Mouse (Mus musculus): Measurements from ENCODE around the gene Clk1. TPM values are rescaled to one million over a fixed set of nuclear protein-coding genes. Genes with fewer than 3 reads are reported as not detected.
"Not testable (repeated sequence)": the region's sequence is repeated elsewhere in the genome, so short reads cannot be mapped to it uniquely, and the experiment has no call there.

Gene Clk1
- total RNA-seq, 2 experiments from 2014 or later: 53.1 to 59.9 TPM

GRCm38 (mm10) chr1:58409553-58410197, 14.2 kb downstream of the Clk1 start:
- DNase-seq (ENCODE audit: low spot score): no peak

GRCm38 (mm10) chr1:58408141-58408540, 15.7 kb downstream of the Clk1 start:
- DNase-seq (ENCODE audit: low spot score): no peak
- intact Hi-C loops (cut with DNase I): no loop called here

More at GRCm38 (mm10) chr1:58409553-58410197, 14.2 kb downstream of the Clk1 start:
- intact Hi-C loops (cut with DNase I): no loop called here

- DNase-seq (ENCODE audit: low spot score): no peak
- intact Hi-C loops (cut with DNase I): no loop called here
Measured at GRCm38 (mm10) chr1:58407321-58407720, 16.5 kb downstream of the Clk1 start.

GRCm38 (mm10) chr1:58403745-58404144, 20.1 kb downstream of the Clk1 start:
- DNase-seq (ENCODE audit: low spot score): no peak
- intact Hi-C loops (cut with DNase I): no loop called here

- intact Hi-C loops (cut with DNase I): no loop called here
- no peak for DNase-seq (ENCODE audit: low spot score)
Measured at GRCm38 (mm10) chr1:58401396-58401795, 22.5 kb downstream of the Clk1 start.

DNA sequence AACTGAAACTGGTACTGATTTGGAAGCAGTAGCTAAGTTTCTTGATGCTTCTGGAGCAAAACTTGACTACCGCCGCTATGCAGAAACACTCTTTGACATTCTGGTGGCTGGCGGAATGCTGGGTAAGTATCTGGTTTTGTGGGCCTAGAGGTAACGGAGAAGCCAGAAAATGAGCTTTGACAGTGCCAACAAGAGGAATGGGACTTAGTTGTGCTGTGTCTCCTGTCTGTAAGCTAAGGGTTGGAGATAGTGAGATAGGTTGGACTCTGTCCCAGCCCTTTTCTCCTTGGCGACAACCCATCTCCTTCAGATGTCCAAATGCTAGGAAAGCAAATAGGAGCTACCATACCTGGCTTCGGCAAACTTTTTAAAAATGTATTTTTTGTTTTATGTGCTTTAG, 26.1 kb downstream of the Clk1 start:
- intact Hi-C loops (cut with DNase I): loop anchor here (2.0 kb wide), 1 partner anchor 25 kb away; no protein-coding TSS in a partner anchor
- no peak for DNase-seq (ENCODE audit: low spot score)

GRCm38 (mm10) chr1:58396179-58396578, 27.7 kb downstream of the Clk1 start:
- DNase-seq (ENCODE audit: low spot score): no peak
- intact Hi-C loops (cut with DNase I): loop anchor here (2.0 kb wide), 1 partner anchor 27 kb away; no protein-coding TSS in a partner anchor

- DNase-seq (ENCODE audit: low spot score): no peak
- intact Hi-C loops (cut with DNase I): no loop called here
Measured at GRCm38 (mm10) chr1:58395341-58395740, 28.5 kb downstream of the Clk1 start.

DNA sequence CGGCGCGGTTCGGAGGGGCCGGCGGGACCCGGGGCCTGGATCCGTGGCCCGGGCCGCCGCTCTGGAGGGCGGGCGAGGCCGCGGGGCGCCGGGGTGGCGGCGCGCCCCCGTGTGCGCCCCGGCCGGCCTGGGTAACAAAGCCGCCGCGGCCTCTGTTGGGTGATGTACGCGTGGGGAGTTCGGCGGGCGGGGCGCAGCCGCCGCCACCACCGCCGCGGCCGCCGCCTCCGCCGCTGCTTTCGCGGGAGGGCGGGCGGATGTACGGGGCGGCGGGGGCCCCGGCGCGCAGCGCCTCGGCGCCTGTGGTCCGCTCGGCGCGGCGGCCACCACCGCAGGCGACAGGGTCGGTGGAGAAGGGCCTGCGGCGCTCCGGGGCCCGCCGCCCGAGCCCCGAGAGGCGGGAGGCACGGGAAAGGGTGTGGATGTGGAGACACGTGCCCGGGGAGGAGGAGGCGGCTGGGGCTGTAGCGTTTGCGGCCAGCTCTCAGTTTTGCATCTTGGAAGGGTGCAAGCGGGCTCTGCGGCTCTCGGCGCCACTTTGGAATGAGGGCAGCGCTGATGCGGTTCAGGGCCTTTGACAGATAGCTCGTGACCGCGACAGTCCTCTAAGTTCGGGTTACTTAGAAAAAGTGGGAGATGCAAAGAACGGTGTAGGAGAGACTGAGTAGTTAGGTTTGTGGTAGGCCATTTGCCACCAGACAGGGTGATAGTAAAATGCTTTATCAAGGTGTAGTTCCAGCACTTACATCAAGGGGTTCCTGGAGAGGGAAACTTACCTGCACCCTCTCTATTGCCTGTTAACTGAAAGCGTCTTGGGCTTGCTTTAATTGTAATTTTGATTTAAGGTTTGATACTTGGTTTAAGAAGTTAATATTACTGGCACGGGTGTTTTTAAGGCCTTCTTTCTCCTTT, 30.3 kb downstream of the Clk1 start:
- intact Hi-C loops (cut with DNase I): no loop called here
- DNase-seq (ENCODE audit: low spot score): peak; percentile 29

GRCm38 (mm10) chr1:58392652-58393283, 31.1 kb downstream of the Clk1 start, which contains the start of gene Bzw1:
Gene Bzw1 (plus strand): TSS chr1:58392898.
- peak; percentile 90 for DNase-seq (ENCODE audit: low spot score)
- intact Hi-C loops (cut with DNase I): no loop called here

- intact Hi-C loops (cut with DNase I): no loop called here
- DNase-seq (ENCODE audit: low spot score): no peak
Measured at GRCm38 (mm10) chr1:58392268-58392651, 31.6 kb downstream of the Clk1 start.

DNA sequence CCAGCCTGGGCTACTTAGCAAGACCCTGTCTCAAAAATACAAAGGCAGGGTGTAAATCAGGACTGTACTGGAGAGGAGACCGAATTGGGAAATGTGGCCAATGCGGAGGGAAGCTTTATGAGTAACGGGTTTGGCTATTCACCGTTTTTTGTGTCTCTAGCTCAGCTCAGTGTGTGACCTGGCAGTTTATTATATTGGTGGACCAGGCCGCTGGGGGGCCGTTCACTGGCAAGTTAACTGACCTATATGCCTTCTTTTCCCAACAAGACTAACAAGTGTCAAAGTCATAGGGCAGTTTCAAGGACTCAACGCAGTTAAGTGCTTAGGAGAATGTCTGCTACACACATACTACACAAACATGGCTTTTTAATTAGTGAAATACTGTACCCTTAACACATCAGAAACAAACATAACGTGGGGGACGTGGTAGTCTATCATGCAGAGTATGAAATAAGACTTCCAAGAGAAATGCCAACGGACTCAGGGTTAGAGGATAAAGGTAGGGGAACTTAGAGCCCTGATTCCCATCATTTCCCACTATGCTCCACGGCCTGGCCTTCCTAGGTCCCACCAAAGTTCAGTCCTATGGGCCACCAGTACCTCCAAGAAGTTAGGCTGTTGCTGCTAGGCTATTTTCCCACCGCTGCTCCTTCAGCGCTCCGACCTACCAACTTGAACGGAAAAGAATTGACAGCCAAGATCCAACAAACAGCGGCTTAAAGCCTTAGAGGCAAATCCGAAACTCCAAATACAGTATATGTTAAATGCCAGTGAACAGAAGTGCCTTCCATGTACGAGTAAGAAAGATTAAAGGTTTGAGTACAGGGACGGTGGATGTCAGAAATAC, 32.2 kb downstream of the Clk1 start:
- intact Hi-C loops (cut with DNase I): no loop called here
- DNase-seq (ENCODE audit: low spot score): no peak

DNA sequence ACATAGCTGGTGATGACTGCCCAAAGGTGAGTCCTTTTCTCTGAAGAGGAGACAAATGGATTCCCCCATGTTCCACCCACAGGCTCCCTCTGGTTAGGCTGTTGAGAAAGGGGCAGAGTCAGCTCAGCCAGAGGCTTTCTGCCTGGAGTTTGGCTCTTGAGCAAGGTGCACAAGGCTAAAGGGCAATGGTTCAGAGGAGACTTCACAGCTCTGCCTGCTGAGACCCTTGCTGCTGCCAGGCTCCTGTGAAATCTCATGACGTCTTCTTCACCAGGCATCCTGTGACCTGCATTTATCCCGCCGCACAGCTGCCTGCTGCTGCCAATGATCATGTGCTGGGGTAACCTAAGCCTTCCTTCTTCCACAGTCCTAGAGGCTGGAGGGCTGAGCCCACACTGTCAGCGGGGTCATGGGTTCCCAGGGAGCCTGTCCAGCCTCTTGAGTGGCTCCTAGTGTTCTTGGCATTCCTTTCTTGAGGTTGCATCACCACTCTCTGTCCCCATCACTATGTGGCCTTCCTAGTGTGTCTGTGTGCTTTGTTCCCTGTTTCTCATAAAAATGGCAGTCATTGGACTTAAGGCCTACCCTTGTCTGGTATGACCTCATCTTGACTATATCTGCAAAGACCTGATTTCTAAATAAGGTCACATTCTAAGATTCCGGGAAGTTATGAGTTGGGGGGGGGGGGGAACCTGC, 41.1 kb downstream of the Clk1 start:
- no peak for DNase-seq (ENCODE audit: low spot score)
- intact Hi-C loops (cut with DNase I): no loop called here

- intact Hi-C loops (cut with DNase I): no loop called here
Measured at GRCm38 (mm10) chr1:58375574-58376147, 48.2 kb downstream of the Clk1 start.

DNA sequence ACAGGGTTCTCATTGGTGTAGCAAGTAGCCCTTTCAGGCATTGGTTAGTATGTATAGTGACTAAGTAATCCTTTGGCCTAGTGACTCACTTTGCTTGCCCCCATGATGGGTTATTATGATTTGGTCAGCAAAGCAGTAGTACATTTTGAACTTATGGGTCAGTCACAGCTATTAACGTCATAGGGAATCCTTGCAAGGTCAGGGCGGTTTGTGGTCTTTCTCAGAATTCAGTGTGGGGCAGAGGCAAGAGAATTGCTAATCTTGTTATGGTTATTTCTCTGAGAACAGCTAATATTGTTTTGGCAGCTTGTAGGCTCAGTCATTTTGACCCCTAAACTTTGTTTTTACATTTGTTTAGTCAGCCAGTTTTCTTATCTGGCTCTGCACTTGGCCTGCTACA, 49.6 kb downstream of the Clk1 start:
- DNase-seq (ENCODE audit: low spot score); intact Hi-C loops (cut with DNase I): not testable (repeated sequence)

More at GRCm38 (mm10) chr1:58375574-58376147, 48.2 kb downstream of the Clk1 start:
- no peak for DNase-seq (ENCODE audit: low spot score)

DNA sequence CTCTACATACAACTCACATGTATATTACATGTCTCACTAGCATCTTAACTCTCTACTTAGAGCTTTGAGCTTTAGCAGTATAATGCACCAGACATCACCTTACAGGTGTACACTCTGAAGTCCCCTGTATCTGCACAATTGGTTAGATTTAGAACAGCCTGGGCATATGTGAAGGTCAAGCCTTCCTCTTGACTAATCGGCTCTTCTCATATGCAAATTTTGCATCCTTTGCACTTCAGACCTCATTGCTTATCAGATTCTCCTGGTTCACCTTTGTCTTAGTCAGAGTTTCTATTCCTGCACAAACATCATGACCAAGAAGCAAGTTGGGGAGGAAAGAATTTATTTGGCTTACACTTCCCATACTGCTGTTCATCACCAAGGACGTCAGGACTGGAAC, 54.1 kb downstream of the Clk1 start:
- DNase-seq (ENCODE audit: low spot score): no peak
- intact Hi-C loops (cut with DNase I): no loop called here

DNA sequence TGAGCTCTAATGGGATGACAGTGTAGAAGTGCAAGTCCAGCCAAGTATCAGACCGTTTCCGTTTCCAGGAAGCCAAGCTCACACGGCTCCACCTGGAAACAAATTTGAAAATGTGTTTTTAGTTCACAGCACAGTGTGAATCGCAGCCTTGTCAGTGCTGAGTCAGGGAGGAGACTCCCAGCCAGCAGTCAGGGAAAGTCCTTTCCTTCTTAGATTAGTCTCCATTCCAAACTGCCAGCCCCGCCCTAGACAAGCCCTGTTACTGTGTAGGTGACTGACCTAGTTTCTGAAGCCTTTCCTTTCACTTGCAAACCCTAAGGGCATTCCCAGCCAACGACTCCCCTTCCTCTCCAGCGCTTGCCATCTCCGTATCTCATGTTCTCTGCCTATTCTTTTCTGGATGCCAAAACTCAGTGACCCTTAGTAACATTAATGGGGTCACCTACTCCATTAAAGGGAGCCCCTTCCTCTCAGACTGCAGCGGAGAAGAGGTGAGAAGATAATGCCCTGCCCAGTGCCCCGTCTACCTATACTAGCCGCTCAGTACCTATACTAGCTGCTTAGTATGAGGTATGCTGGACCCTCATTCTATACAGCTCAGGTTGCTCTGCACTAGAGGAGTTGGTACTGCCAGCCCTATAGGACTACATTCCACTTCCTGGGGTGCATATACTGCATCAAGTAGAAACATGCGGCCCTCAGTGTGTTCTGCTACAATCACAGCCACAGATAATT, 57.0 kb downstream of the Clk1 start:
- intact Hi-C loops (cut with DNase I): no loop called here
- no peak for DNase-seq (ENCODE audit: low spot score)

GRCm38 (mm10) chr1:58365829-58366228, 58.0 kb downstream of the Clk1 start:
- no peak for DNase-seq (ENCODE audit: low spot score)
- intact Hi-C loops (cut with DNase I): no loop called here
